Mouse (Mus musculus) MEL (cell line): ENCODE results near the gene Crhr2. TPM values are rescaled to one million over a fixed set of nuclear protein-coding genes. Genes with fewer than 3 reads are reported as not detected.

Source experiments
- polyA plus RNA-seq, 2 experiments: library from polyadenylated mRNA; stranded (reverse) in 1 of 2; unstranded in 1 of 2; fragments of >175 nt in 1 of 2; fragments of >200 nt in 1 of 2; gene quantifications; 2 replicates each; pipeline versions ENCODE4 v1.2.1 to v1.2.4; 2012; ENCODE audit warnings: low replicate concordance in 2 of 2, low read depth in 1 of 2; ENCODE audit not compliant: insufficient read length in 2 of 2, insufficient read depth in 1 of 2, missing spikeins in 1 of 2
- total RNA-seq: library from RNA; depleted of rRNA; stranded (reverse); fragments of 300-350 nt; gene quantifications from 2 replicates; pipeline ENCODE4 v1.2.3, GENCODE M21; 2012; rRNA removed

Crhr2 gene
- total and polyA plus RNA-seq, 3 experiments: not detected

Other genes starting within 250 kb of the Crhr2 start
- 0.10 and 0.12 TPM in 2 replicates for gene Nod1, start 160.4 kb downstream of the Crhr2 start, total RNA-seq
- under 1 TPM in 1 of 2 experiments, not detected in 1; 0.21 TPM for gene Nod1, start 160.4 kb downstream of the Crhr2 start, polyA plus RNA-seq
- gene Ggct, start 140.1 kb downstream of the Crhr2 start, total RNA-seq: 19.1 and 23.7 TPM in 2 replicates
- gene Ggct, start 140.1 kb downstream of the Crhr2 start, polyA plus RNA-seq: 10 to 100 TPM in 1 of 2 experiments, not detected in 1; 41.6 TPM
- 171 and 237 TPM in 2 replicates for gene Gars, start 95.0 kb downstream of the Crhr2 start, total RNA-seq
- 100 to 1,000 TPM; 225 to 325 TPM for gene Gars, start 95.0 kb downstream of the Crhr2 start, polyA plus RNA-seq
- 0.42 TPM in 1 of 2 replicates, not detected in the other for gene Inmt, start 42.0 kb upstream of the Crhr2 start, total RNA-seq
- gene Inmt, start 42.0 kb upstream of the Crhr2 start, polyA plus RNA-seq: under 1 TPM in 1 of 2 experiments, not detected in 1; 0.11 TPM
- gene Mindy4, start 70.4 kb upstream of the Crhr2 start, total RNA-seq: 0.23 TPM in 1 of 2 replicates, not detected in the other
- gene Mindy4, start 70.4 kb upstream of the Crhr2 start, polyA plus RNA-seq: 1 to 10 TPM in 1 of 2 experiments, not detected in 1; 1.6 TPM
- gene Aqp1, start 203.4 kb upstream of the Crhr2 start, total RNA-seq: 17.3 and 57.2 TPM in 2 replicates
- gene Aqp1, start 203.4 kb upstream of the Crhr2 start, polyA plus RNA-seq: 10 to 100 TPM in 1 of 2 experiments, not detected in 1; 95.3 TPM
- gene Ghrhr, start 243.3 kb upstream of the Crhr2 start, total RNA-seq: not detected in 2 replicates
- gene Ghrhr, start 243.3 kb upstream of the Crhr2 start, polyA plus RNA-seq: not detected